Mouse (Mus musculus): ENCODE results near the gene Atf3.

Atf3 gene

DNA sequence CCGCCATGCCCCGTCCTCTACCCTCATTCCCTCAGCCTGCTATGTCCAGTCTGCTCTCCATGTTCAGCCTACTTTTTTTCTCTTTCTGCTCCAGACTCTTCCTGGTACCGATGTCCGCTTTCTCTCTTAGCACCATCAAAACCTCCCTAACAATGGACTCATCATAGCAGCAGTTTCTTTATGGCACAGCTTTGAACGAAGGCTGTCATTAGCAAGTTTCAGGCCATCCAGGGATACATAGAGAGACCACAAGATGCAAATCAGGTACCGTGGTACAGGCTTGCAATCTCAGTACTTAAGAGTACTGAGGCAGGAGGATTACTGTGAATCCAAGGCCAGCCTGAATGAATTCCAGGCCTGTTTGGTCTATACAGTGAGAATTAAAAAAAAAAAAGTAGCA, 25.1 kb downstream of the Atf3 start:
- DNase-seq (ENCODE audit: low read depth, low spot score) = no peak

DNA sequence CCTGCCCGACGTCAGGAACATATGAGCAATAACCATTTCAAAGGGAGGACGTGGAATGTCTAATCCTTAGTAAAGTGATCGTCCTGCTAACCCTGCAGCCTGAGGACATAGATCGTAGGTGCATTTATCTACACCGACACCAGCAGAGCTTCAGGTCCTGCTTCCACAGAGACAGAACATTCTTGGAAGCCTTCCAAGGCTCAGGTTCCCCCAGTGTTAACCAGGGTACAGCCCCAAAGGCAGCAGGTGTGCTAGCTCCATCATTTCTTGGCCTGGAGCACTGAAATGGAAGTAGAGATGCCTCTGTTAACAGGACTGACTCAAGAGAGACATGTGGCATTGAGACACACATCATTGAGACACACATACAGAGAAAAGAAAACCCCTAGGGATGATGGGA, 25.6 kb downstream of the Atf3 start:
- no peak for DNase-seq (ENCODE audit: low read depth, low spot score)

DNA sequence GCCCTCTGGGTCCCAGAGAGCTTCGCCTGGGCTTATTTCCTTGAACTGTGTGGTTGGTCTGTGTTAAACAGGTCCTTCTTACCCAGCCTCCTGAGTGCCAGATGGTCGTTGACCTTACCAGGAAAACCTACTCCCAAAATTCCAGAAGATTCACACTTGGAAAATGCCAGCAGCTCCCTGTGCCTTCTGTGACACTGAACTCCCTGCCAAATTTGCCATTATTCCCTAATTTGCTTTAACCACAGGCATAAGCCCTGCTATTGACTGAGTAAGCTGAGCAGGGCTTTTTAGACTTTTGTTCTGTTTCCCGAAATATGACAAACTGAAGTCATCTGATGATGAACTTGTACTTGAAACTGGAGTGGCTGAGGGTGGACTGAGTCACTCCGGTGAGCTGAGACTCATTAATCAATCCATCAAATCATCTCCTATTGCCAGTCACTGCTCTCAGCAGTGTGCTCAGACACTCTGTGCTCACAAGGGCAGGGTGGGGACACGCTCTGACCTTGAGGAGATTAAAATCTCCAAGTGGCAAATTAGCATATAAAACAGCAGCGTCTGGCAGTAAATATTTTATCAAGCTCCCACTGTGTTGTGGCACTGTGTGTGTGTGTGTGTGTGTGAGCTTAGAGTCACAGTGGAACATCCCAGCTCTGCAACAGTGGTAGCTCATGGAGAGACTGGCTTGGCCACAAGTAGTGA, 28.0 kb downstream of the Atf3 start:
- no peak for DNase-seq (ENCODE audit: low read depth, low spot score)

DNA sequence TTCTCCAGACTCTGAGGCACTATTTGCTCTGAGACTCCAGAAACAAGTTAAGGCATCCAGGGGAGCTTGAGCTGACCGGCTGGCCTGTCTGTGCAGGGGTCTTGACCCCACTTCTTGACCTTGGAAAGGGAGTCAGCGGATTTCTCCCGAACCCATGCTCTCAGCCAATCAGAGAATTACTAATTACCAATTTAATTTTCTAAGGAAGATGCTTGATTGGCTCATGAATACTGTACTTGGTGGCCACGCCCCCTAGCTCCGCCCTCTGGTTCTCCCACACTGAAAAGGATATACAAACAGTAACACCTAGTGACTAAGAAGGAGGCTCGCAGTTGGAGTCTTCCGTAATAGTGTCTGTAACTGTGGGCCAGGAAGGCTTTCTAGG, 31.5 kb downstream of the Atf3 start:
- DNase-seq (ENCODE audit: low read depth, low spot score) = peak; percentile 54

DNA sequence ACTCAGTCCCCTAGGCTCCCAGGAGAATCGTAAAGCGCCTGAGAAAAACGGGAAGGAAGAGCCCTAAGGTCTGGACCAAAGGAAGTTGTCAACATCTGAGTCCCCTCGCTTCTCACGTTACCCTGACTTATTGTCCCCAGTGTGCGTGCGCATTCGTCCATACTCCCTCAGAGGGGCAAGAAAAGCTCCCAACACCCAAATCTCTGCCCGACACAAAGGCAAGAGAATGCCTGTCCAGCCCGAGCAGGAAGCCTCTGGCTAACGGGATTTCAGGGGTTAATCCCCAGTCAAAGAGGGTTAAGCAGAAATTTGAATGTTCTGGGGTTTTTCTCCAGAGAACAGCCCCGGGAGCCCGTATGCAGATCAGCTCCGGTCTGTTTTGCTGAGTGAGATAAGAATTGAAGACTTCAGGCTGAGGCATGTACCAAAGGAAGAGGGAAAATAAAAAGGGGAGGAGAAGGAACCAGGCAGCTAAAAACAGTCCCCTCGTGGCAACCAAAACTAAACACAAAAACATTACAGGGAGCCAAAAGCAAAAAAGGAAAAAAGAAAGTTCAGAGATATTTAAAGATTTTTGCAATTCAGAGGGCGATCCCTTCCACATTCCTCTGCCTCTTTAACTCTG, 32.0 kb downstream of the Atf3 start:
- DNase-seq (ENCODE audit: low read depth, low spot score) = peak; percentile 29

DNA sequence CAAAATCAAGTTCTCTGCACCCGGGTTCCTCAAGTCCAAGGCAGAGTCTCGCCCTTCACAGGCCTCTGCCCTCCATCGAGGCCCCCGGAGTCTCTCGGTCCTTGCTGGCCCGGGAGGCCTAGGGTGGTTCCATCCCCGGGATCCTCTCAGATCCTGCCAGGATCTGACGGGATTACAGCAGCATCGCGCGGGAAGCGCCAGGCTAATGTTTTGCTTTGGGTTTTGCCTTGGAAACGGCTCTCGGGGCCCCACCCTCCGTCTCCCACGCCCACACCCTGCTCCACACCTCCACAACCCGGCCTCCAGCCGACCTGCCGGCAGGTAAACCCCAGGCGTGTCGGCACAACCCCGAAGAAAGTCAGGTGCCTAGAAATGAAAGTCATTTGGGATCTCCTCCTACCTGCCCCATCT, 33.0 kb downstream of the Atf3 start:
- peak; percentile 63 for DNase-seq (ENCODE audit: low read depth, low spot score)

DNA sequence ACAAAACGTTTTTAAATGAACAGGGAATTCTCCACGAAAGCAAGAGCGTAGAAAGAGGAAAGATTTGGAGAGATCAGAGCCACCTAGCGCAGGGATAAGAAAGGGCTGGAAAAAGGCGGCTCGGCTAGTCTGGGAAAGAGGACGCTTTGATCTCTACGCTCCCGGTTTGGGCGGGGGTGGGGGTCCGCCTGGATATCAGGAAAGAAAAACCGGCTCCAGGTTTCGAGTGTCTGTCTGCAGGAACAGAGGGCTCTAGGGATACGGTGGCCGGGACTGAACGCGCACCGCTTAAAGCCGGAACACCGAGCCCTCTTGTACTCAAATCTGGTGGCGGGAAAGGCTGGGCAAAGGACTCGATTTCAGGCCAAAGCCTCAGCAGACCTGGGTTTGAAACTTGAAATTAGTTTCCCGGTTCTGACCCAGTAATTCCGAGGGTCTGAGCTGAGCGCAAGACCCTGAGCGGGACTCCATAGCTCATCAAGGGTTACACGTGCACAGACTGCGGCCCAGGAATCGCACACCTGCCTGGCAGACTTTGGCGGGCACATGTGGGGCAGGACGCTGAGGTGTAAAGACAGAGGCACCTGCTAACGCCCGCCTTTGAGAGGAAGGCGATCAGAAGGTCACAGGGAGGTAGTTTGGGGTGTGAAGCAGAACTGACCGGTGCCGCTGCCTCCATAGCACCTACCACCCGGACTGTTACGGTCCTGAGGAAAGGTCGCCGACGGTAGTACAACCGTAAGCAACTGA, 33.6 kb downstream of the Atf3 start:
- peak; percentile 29 for DNase-seq (ENCODE audit: low read depth, low spot score)

DNA sequence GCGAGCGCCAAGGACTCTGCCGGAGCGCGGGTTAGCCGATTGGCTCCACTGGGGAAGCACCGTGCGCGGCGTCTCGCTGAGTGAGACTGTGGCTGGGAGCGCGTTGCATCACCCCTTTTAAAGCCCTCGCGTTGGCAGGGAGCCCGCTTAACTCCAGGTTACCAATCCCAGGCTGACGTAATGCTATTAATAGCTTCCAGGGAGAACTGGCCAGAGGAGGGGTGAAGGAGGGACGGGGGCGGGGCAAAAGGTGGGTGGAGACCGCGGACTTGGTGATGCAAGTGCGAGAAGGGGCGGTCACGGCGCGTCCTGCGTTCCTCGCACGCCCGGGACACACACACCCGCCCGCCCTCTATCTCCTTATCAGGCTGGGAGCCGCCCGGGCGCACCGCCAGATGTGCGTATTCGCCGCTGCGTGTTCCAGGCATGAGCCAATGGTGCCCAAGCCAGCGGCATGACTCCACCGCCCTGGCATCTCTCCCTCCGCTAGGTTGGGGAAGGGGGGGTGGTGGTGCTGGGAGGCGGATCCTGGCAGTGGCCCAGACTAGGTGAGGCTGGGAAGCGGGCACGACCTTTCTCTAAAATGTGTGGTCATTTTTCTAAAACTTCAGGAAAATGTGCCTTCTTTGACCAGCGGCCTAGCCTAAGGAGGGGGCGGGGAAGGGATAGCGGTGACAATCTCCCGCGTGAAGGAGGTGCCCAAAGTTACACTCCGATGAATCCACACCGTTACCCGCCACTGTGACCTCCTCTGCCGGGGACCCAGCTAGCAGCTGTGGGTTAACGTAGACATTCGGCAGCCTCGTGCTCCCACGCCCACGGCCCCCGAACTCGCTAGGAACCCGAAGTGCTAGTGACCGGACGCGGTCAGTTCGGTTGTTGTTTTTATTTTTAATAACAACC, 34.4 kb downstream of the Atf3 start:
- DNase-seq (ENCODE audit: low read depth, low spot score) = peak; percentile 88

DNA sequence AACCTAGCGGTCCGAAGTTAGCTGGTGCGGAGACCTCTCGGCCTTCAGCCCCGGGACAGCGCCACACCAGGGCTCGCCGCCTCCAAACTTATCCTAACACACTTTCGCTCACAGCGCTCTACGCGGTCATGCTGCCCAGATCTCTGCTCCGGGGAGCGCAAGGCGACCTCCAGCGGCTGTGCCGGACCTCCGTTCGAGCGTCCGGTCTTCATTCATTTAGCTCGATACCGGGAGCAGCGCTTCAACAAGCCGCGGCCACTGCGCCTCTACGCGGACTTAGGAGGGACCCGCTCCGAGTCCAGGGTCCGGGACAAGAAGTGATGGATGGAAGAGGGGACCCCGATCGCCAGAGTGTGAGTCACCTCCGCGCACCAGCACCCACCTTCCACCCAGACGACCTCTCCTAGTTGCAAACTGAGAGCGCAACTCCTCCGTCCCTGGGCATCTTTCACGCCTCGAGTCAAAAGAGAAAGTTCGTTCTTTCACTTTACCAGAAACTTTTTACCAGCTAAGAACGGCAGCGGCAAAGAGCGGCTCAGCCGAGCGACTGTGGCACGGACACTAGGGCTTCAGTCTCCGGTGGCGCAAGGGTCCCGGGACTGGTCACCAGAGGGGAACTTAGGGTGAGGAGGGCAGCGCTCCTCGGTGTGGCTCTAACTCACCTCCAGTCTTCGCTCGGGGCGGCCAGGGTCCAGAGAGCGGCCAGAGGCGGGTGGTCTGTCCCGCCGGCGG, 35.2 kb downstream of the Atf3 start:
- DNase-seq (ENCODE audit: low read depth, low spot score) = peak; percentile 45

DNA sequence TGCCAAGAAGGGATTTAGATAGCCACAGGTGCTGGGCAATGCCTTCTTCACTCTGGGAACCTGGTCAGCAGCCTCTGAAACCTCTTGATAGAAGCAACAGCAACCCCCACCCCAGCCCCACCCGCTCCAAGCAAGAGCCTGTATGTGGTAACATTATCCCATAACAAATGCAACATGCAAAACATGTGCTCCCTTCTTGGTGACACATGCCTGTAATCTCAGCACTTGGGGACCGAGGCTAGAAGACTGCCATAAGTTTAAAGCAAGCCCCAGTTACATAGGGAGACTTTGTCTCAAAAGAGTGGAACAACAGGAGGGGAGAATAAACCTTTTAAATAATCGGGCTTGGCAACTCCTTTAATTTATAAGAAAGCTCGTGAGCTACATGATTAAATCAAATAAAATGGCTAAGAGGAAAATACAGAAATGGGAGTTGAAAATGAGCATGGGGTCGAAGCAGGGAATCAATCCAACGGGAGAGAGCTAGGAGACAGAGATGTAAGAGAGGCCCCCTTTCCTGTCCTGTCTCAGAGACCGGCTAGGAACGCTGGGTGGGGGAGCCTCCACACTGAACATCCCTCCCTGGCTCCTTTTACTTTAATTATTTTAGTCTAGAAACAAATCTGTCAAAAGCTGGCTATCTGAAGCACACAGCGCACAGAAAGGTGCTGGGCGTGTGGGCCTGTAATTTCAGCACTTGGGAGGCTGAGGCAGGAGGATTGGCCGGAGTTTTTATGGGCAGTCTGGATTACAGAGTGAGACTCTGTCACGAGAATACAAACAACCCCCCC, 36.2 kb downstream of the Atf3 start:
- no peak for DNase-seq (ENCODE audit: low read depth, low spot score)

DNA sequence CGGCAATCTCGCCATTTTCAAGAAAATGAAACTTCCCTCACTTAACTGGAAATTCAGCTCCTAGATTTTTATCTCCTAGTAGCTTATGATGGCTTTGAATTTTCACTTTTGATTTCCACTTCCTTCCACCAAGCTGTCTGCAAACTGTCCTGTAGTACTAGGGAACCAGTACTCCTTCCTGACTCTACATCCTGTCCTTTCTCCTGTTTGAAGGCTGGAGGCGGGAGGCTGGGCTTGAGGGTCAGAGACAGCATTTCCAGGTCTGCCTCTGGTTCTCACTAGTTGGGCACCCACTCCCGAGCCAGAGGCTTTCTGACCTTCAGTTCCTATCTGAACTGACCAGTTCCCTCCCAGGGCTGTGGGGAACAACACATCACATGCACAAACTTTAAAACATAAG, 37.4 kb downstream of the Atf3 start:
- DNase-seq (ENCODE audit: low read depth, low spot score) = no peak

DNA sequence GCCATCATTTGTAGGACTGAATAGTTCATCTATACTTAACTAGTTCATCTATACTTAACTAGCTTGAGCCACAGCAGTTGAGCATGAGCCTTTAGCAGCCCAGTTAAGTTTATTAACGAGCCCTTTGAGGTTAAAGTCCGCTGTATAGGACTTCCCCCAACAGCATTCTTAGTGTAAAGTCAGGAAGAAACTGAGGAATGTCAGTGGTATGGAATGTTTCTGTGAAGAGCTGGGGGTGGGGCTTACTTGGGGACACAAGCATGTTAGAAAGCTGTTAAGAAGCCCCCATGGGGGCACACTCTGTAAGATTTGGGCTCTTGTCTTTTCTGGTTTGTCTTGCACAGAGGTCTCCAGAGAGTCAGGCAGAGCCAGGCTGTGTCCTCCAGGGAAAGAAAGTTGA, 38.0 kb downstream of the Atf3 start:
- no peak for DNase-seq (ENCODE audit: low read depth, low spot score)

DNA sequence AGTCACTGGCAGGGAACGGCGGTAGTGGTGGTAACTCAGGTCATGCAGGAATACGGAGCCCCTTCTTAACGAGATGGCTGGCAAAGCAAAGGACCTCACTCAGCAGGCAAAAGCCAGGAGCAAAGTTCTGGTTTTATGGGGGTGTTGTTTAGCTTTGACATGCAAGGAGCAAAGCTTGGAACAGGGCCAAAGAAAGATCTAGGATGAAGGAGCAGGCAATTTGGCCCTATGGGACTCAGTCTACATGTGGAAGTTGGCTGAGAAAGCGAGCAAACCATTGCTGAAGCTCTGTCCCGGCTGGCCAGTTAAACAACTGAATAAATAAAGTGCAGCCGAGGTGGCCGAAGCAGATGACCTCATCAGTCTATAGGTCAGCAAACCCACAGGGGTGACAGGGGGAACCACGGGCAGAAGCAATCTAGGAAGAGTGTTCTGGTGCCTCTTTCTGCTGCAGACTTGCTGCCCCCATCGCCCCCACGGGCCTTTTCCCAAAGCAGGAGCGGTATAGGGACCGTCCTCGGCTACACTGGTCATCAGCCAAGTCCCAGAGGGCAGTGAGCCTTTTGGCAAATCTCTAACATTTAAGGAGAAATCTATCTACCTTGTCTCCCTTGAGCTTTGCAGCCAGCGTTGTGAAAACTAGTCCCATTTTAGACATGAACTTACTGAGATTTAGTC, 39.2 kb downstream of the Atf3 start:
- DNase-seq (ENCODE audit: low read depth, low spot score) = no peak

DNA sequence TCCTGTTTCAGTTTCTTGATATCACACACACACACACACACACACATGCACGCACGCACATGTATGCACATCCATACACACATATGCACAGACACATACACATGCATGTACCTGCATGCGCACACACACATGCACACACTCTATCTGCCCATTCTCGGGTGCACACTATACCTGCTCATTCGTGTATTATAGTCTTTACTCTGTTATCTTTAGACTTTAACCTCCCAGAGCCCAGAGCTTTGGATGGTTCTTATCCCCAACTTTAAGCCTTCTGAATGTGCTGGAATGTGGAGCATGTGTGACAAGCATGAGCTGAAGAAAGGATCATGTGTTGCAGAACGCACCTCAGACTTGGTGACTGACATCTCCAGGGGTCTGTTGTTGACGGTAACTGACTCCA, 41.0 kb downstream of the Atf3 start:
- DNase-seq (ENCODE audit: low read depth, low spot score) = no peak

DNA sequence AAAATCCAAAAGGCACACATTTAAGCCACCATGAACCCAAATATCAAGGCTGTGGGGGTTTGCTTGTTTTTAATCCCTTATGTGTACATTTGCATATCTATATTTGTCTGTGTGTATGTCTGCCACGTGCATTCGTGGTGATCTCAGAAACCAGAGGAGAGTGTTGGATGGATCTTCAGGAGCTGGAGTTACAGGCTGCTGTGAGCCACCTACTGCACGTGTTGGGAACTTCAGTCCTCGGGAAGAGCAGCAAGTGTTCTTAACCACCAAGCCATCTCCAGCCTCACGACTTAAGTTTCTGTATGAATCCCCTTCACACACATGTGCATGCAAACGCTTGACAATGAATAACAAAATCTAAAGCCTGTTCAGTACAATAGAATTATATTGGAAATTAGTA, 45.4 kb downstream of the Atf3 start:
- no peak for DNase-seq (ENCODE audit: low read depth, low spot score)

DNA sequence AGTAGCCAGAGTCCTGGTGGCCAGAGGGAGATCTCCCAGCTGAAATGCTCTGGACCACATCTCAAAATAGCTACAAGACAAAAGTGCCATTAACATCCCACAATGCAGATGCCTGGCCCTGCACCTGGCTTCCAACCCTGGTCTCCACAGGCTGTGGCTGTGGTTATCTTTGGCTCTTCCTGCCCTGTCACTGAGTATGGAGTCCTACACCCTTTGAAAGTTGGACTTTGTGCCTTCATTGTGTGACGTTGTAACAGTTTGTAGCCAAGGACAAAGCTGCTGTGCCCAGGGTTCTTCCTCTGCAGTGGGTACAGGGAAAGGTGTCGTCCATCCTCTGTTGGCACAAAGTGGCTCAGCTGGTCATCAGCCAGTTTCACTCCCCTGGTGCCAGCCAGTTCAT, 47.4 kb downstream of the Atf3 start:
- DNase-seq (ENCODE audit: low read depth, low spot score) = no peak

DNA sequence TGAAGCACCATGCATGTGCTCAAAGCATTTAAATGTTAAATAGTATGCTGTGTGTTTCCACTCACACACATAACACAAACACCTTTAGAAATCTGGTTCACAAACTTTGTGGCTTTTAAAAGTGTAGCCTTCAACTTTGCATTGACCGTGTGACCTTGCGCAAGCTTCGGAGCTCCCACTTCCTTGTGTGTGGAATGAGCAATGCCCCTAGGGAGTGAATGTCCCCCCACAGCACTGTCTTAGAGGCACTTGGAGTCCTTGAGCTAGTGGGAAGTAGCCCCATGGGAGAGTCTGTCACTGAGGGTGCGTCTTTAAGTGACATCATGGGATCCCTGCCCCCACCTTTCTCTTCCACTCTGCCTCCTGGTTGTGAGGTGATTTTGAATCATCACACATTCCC, 51.6 kb downstream of the Atf3 start:
- DNase-seq (ENCODE audit: low read depth, low spot score) = no peak

DNA sequence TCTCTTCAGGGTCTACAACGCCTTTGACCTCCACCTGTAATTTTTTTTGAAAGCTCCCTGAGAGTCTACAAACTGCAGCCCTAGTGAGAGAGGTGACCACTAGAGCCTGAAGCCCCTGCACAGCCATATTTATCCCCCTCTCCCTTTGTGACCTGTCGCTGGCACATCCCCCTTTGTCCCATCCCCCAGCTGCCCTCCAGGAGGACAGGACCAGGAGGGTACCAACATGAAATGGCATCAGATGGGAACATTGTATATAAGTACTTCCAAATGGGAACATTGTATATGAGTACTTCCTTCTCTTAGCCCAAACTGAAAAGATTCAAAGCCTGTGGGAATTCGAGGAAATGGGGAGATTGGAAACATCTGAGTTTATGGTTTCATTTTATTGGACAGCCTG, 53.1 kb downstream of the Atf3 start, which contains the start of gene Fam71a:
Gene Fam71a (minus strand): TSS at position 101 of the 400 bp plus-strand sequence.
- no peak for DNase-seq (ENCODE audit: low read depth, low spot score)

DNA sequence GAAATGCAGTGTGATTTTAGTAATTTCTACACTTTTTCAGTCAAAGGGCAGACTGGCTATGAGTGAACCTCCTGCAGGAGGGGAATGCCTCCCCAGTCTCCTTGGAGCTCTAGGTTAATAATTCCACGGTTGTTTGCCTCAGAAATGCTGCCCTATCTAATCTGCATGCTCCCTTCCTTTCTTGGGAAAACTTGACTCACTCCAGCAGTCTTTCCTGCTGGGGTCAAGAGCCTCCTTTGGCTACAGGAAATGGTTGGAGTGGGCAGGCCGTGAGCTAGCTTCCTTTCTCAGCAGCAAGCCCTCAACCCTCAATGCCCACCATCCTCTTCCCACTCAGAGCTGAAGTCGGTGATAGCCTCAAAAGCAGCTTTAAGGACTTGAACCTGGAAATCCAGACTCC, 63.5 kb downstream of the Atf3 start:
- no peak for DNase-seq (ENCODE audit: low read depth, low spot score)

DNA sequence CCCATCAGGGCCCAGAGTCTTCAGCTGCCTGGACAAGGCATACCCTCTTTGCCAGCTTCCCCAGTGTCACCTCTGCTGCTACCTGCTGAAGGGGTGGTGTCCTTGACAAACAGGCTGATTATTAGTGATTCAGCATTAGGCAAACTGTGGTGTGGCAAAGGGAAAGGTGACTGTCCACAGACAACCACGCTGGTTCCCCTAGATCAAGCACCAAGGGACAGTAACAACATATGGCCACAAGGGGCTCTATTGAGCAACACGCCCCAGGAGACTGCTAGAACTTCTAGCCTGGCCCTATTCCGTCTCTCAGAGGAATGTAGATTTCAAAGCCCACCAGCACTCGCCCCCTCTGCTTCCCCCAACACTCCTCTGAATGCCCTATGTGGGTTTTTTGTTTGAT, 64.8 kb downstream of the Atf3 start:
- peak; percentile 35 for DNase-seq (ENCODE audit: low read depth, low spot score)
